In genomic region chr2:29868949-29869645, GRCm38 (mm10) we compare ENCODE assay signal across 8 mouse cellular contexts. TPM values are rescaled to one million over a fixed set of nuclear protein-coding genes. Genes with fewer than 3 reads are reported as not detected.
A peak's percentile ranks its signal among the peaks of the same experiment; 100 is the strongest.
DNase-seq lines count a peak whose midpoint lies in the region; ATAC-seq and TF ChIP-seq lines count a peak whose summit lies in the region.

TSS of gene Cercam (plus strand) at chr2:29869164.

- peak within 1 kb of the TSS; percentile 86 for H3K4me3 ChIP-seq in E14TG2a.4 (replicated peaks; ENCODE audit: low read length)
- H3K4me3 ChIP-seq in forebrain, embryonic 11.5 days (ENCODE audit: low read depth, low read length), result peak within 1 kb of the TSS; percentile 45
- H3K4me3 ChIP-seq in heart, embryonic 15.5 days, result peak within 1 kb of the TSS; percentile 64
- H3K4me3 ChIP-seq in liver, embryonic 12.5 days, result peak within 1 kb of the TSS; percentile 80
- peak within 1 kb of the TSS; percentile 57 for H3K4me3 ChIP-seq in stomach, embryonic 14.5 days (ENCODE audit: low read depth, low read length)

- peak within 1 kb of the TSS; percentile 92 for H3K4me2 ChIP-seq in forebrain, embryonic 11.5 days (ENCODE audit: low read depth, low read length, severe bottlenecking)
- H3K4me2 ChIP-seq in heart, embryonic 15.5 days, result peak within 1 kb of the TSS; percentile 98
- H3K4me2 ChIP-seq in liver, embryonic 12.5 days, result peak within 1 kb of the TSS; percentile 88
- H3K4me2 ChIP-seq in stomach, embryonic 14.5 days (replicated peaks; ENCODE audit: low read depth, low read length), result peak within 1 kb of the TSS; percentile 93

- TF ChIP-seq CTCF in E14TG2a.4 (conservative IDR thresholded peaks at IDR 0.05; ENCODE audit: low read length), result peak; percentile 87

- peak within 1 kb of the TSS; percentile 62 for H3K9ac ChIP-seq in forebrain, embryonic 11.5 days (ENCODE audit: low read length)
- H3K9ac ChIP-seq in heart, embryonic 15.5 days, result peak within 1 kb of the TSS; percentile 70
- peak within 1 kb of the TSS; percentile 94 for H3K9ac ChIP-seq in liver, embryonic 12.5 days
- peak within 1 kb of the TSS; percentile 64 for H3K9ac ChIP-seq in stomach, embryonic 14.5 days (replicated peaks; ENCODE audit: low read depth, low read length)

- peak; percentile 92 for ATAC-seq in forebrain, embryonic 11.5 days (replicated peaks; ENCODE audit: low FRiP score)
- ATAC-seq in heart, embryonic 15.5 days (replicated peaks; ENCODE audit: insufficient number of reproducible peaks, insufficient read depth, low FRiP score, low read depth), result peak; percentile 85
- peak; percentile 82 for ATAC-seq in liver, embryonic 12.5 days
- peak; percentile 91 for ATAC-seq in stomach, embryonic 14.5 days (ENCODE audit: insufficient number of reproducible peaks, insufficient read depth, low FRiP score, low read depth)

- 2% methylated on average over 40 of the region's 44 CpGs for WGBS in forebrain, embryonic 11.5 days
- WGBS in heart, embryonic 15.5 days, result under 1% methylated on average over 44 of the region's 44 CpGs
- under 1% methylated on average over 43 of the region's 44 CpGs for WGBS in liver, embryonic 12.5 days (ENCODE audit: insufficient replicate concordance)
- under 1% methylated on average over 44 of the region's 44 CpGs for WGBS in stomach, embryonic 14.5 days

- H3K27ac ChIP-seq in forebrain, embryonic 11.5 days (ENCODE audit: low read depth, low read length), result peak within 1 kb of the TSS; percentile 41; the same call in 1 of the 2 replicates
- H3K27ac ChIP-seq in heart, embryonic 15.5 days, result peak within 1 kb of the TSS; percentile 85
- peak within 1 kb of the TSS; percentile 99 for H3K27ac ChIP-seq in liver, embryonic 12.5 days
- peak within 1 kb of the TSS; percentile 52; the same call in 1 of the 2 replicates for H3K27ac ChIP-seq in stomach, embryonic 14.5 days (ENCODE audit: low read length)

- peaks cover 30% of the 10 kb centered on the region for H3K27me3 ChIP-seq in E14TG2a.4 (ENCODE audit: insufficient read depth, low read length)
- H3K27me3 ChIP-seq in forebrain, embryonic 11.5 days (ENCODE audit: control insufficient read depth, insufficient read depth, low read length), result no peaks in the 10 kb centered on the region
- H3K27me3 ChIP-seq in heart, embryonic 15.5 days, result 0 out of 2 replicates have a peak, but pooled peaks cover 3% of the 10 kb centered on the region
- H3K27me3 ChIP-seq in liver, embryonic 12.5 days (replicated peaks), result peaks cover under 1% of the 10 kb centered on the region; the same call in 1 of the 2 replicates
- H3K27me3 ChIP-seq in stomach, embryonic 14.5 days (ENCODE audit: control insufficient read depth, insufficient read depth, low read length), result no peaks in the 10 kb centered on the region

- peaks cover 21% of the 10 kb centered on the region for H3K4me1 ChIP-seq in E14TG2a.4 (replicated peaks; ENCODE audit: low read depth, low read length)
- H3K4me1 ChIP-seq in forebrain, embryonic 11.5 days (replicated peaks; ENCODE audit: control insufficient read depth, insufficient read depth, low read length), result peaks cover 12% of the 10 kb centered on the region; the same call in 1 of the 2 replicates
- H3K4me1 ChIP-seq in heart, embryonic 15.5 days (replicated peaks), result peaks cover 23% of the 10 kb centered on the region
- H3K4me1 ChIP-seq in liver, embryonic 12.5 days, result peaks cover 48% of the 10 kb centered on the region
- H3K4me1 ChIP-seq in stomach, embryonic 14.5 days (ENCODE audit: control insufficient read depth, insufficient read depth, low read length), result peaks cover 4% of the 10 kb centered on the region; the same call in 1 of the 2 replicates

- peak; percentile 91 for DNase-seq in c-Kit-positive CD71-positive TER-119-negative erythroid progenitor cells, embryonic 14.5 days (ENCODE audit: low read depth)
- peak; percentile 94 for DNase-seq in forebrain, embryonic 11.5 days (ENCODE audit: low spot score)
- peak; percentile 86 for DNase-seq in kidney, postnatal 14 days
- DNase-seq in naive thymus-derived CD4-positive, alpha-beta T cell, adult 2 months (ENCODE audit: low read depth), result peak; percentile 87

- peaks cover 21% of the 10 kb centered on the region for H3K36me3 ChIP-seq in E14TG2a.4 (ENCODE audit: insufficient read depth, low read length)
- no peaks in the 10 kb centered on the region for H3K36me3 ChIP-seq in forebrain, embryonic 11.5 days (ENCODE audit: control insufficient read depth, insufficient read depth, low read length)
- 0 out of 2 replicates have a peak, but pooled peaks cover 5% of the 10 kb centered on the region for H3K36me3 ChIP-seq in heart, embryonic 15.5 days
- peaks cover 34% of the 10 kb centered on the region for H3K36me3 ChIP-seq in liver, embryonic 12.5 days
- no peaks in the 10 kb centered on the region; the same call in 1 of the 2 replicates for H3K36me3 ChIP-seq in stomach, embryonic 14.5 days (ENCODE audit: control insufficient read depth, insufficient read depth, low read length)

- no peaks in the 10 kb centered on the region for H3K9me3 ChIP-seq in E14TG2a.4 (ENCODE audit: low read length)
- no peaks in the 10 kb centered on the region for H3K9me3 ChIP-seq in forebrain, embryonic 11.5 days (ENCODE audit: control insufficient read depth, low read length)
- no peaks in the 10 kb centered on the region for H3K9me3 ChIP-seq in heart, embryonic 15.5 days (replicated peaks)
- no peaks in the 10 kb centered on the region for H3K9me3 ChIP-seq in liver, embryonic 12.5 days (replicated peaks)
- no peaks in the 10 kb centered on the region for H3K9me3 ChIP-seq in stomach, embryonic 14.5 days (ENCODE audit: control insufficient read depth, low read depth, low read length)

RNA-seq across cellular contexts. Expression of gene Cercam, which starts in this region (rescaled TPM):
- 13.3 and 14.1 TPM in 2 replicates for polyA plus RNA-seq in forebrain, embryonic 11.5 days (2014; fragmentation: Nextera tagmentation; extraction: Ambion mirVana)
- 17.9 and 24.4 TPM in 2 replicates for polyA plus RNA-seq in heart, embryonic 15.5 days (2015; fragmentation: Nextera tagmentation; extraction: Ambion mirVana)
- polyA plus RNA-seq in liver, embryonic 12.5 days (2016; fragmentation: Nextera tagmentation; extraction: Ambion mirVana), result 47.2 and 49.9 TPM in 2 replicates
- polyA plus RNA-seq in stomach, embryonic 14.5 days (2014; fragmentation: Nextera tagmentation; extraction: Ambion mirVana), result 23.6 and 28.1 TPM in 2 replicates

Comparison
In these comparisons a context has a peak if more than half of its experiments do, and no peak if none do; other contexts are left out.
1. Peak in every context shown above with its lines: DNase-seq, ATAC-seq, H3K4me3 ChIP-seq and H3K27ac ChIP-seq.
2. H3K27ac ChIP-seq: peak in every context shown above with its lines; median percentile 99 in liver, embryonic 12.5 days; 85 in heart, embryonic 15.5 days; 52 in stomach, embryonic 14.5 days; 41 in forebrain, embryonic 11.5 days.